Mouse (Mus musculus): ENCODE data around the gene Ier2. TPM values are rescaled to one million over a fixed set of nuclear protein-coding genes. Genes with fewer than 3 reads are reported as not detected.

The Ier2 gene
- polyA plus RNA-seq, 1 experiment from 2014 or later, result 20.1 TPM

GRCm38 (mm10) chr8:84699861-84700322 is 37.2 kb upstream of the Ier2 start:
- peaks cover 39% of the 10 kb centered on the region for H3K27me3 ChIP-seq (ENCODE audit: control insufficient read depth, insufficient read depth, low read length)
- no peak for DNase-seq (ENCODE audit: low spot score)
- no peaks in the 10 kb centered on the region for H3K9me3 ChIP-seq (ENCODE audit: control insufficient read depth, low read length)
- H3K27ac ChIP-seq, result peak overlapping the region; percentile 44; the same call in 1 of the 2 replicates
- peaks cover 46% of the 10 kb centered on the region for H3K36me3 ChIP-seq (replicated peaks; ENCODE audit: control insufficient read depth, insufficient read depth)
- H3K9ac ChIP-seq, result no peak overlapping the region
- no peak overlapping the region for H3K4me2 ChIP-seq (replicated peaks)
- ATAC-seq (ENCODE audit: low FRiP score), result no peak
- peaks cover 9% of the 10 kb centered on the region; the same call in 1 of the 2 replicates for H3K4me1 ChIP-seq (replicated peaks; ENCODE audit: control insufficient read depth, insufficient read depth, low read length)
- no peak overlapping the region for H3K4me3 ChIP-seq (replicated peaks; ENCODE audit: low read length)
- 62% methylated on average over 7 of the region's 7 CpGs for WGBS

DNA sequence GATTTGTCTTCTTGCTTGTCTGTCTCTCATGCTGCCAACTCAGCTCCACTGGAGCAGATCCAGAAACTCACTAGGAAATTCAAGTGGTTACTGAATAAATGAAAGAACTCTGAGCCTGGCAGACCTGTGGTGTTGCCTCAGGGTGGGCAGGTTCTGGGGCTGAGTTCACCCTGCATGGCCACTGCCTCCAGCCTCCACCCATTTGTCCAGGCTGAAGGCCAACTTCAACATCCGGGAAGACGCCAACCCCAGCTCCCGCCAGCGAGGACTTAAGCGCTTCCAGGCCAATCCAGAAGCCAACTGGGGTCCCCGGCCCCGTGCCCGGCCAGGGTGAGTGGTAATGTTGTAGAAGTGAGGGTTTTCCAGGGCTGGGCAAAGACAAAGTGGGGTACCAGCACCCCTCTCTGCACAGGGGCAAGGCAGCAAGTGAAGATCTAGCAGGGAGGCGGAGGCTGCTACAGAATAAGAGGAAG is 36.3 kb upstream of the Ier2 start:
- H3K27ac ChIP-seq, result no peak overlapping the region
- 84% methylated on average over 9 of the region's 9 CpGs for WGBS
- H3K4me1 ChIP-seq (replicated peaks; ENCODE audit: control insufficient read depth, insufficient read depth, low read length), result peaks cover 4% of the 10 kb centered on the region; the same call in 1 of the 2 replicates
- peaks cover 31% of the 10 kb centered on the region for H3K27me3 ChIP-seq (ENCODE audit: control insufficient read depth, insufficient read depth, low read length)
- H3K36me3 ChIP-seq (replicated peaks; ENCODE audit: control insufficient read depth, insufficient read depth), result peaks cover 53% of the 10 kb centered on the region
- no peak overlapping the region for H3K4me3 ChIP-seq (replicated peaks; ENCODE audit: low read length)
- H3K9me3 ChIP-seq (ENCODE audit: control insufficient read depth, low read length), result no peaks in the 10 kb centered on the region
- no peak for DNase-seq (ENCODE audit: low spot score)
- H3K9ac ChIP-seq, result no peak overlapping the region
- no peak for ATAC-seq (ENCODE audit: low FRiP score)
- H3K4me2 ChIP-seq (replicated peaks), result no peak overlapping the region

GRCm38 (mm10) chr8:84698288-84698687 is 35.6 kb upstream of the Ier2 start:
- Histone ChIP-seq H3K36me3 (replicated peaks; ENCODE audit: control insufficient read depth, insufficient read depth) (peaks cover 59% of the 10 kb centered on the region), H3K9me3 (ENCODE audit: control insufficient read depth, low read length) (no peaks in the 10 kb centered on the region), H3K27ac (no peak overlapping the region), H3K4me1 (replicated peaks; ENCODE audit: control insufficient read depth, insufficient read depth, low read length) (no peaks in the 10 kb centered on the region), H3K27me3 (ENCODE audit: control insufficient read depth, insufficient read depth, low read length) (peaks cover 25% of the 10 kb centered on the region), H3K4me3 (replicated peaks; ENCODE audit: low read length) (no peak overlapping the region), H3K4me2 (replicated peaks) (no peak overlapping the region), H3K9ac (no peak overlapping the region)
- no peak for ATAC-seq (ENCODE audit: low FRiP score)
- DNase-seq (ENCODE audit: low spot score), result no peak
- WGBS, result 93% methylated on average over 5 of the region's 5 CpGs

GRCm38 (mm10) chr8:84697166-84698130 is 34.8 kb upstream of the Ier2 start:
- Histone ChIP-seq H3K9me3 (ENCODE audit: control insufficient read depth, low read length) (no peaks in the 10 kb centered on the region), H3K27ac (no peak overlapping the region), H3K9ac (no peak overlapping the region), H3K4me2 (replicated peaks) (no peak overlapping the region), H3K4me1 (replicated peaks; ENCODE audit: control insufficient read depth, insufficient read depth, low read length) (no peaks in the 10 kb centered on the region), H3K27me3 (ENCODE audit: control insufficient read depth, insufficient read depth, low read length) (peaks cover 16% of the 10 kb centered on the region), H3K4me3 (replicated peaks; ENCODE audit: low read length) (no peak overlapping the region), H3K36me3 (replicated peaks; ENCODE audit: control insufficient read depth, insufficient read depth) (peaks cover 68% of the 10 kb centered on the region)
- 90% methylated on average over 14 of the region's 14 CpGs for WGBS
- DNase-seq (ENCODE audit: low spot score), result no peak
- ATAC-seq (ENCODE audit: low FRiP score), result no peak

GRCm38 (mm10) chr8:84695140-84695539 is 32.5 kb upstream of the Ier2 start:
- H3K27me3 ChIP-seq (ENCODE audit: control insufficient read depth, insufficient read depth, low read length), result no peaks in the 10 kb centered on the region
- no peak overlapping the region for H3K9ac ChIP-seq
- no peak overlapping the region for H3K27ac ChIP-seq
- H3K4me3 ChIP-seq (replicated peaks; ENCODE audit: low read length), result no peak overlapping the region
- no peak overlapping the region for H3K4me2 ChIP-seq (replicated peaks)
- ATAC-seq (ENCODE audit: low FRiP score) (no peak), DNase-seq (ENCODE audit: low spot score) (no peak)
- no peaks in the 10 kb centered on the region for H3K9me3 ChIP-seq (ENCODE audit: control insufficient read depth, low read length)
- 94% methylated on average over 6 of the region's 6 CpGs for WGBS
- H3K4me1 ChIP-seq (replicated peaks; ENCODE audit: control insufficient read depth, insufficient read depth, low read length), result peaks cover 2% of the 10 kb centered on the region; the same call in 1 of the 2 replicates
- peaks cover 76% of the 10 kb centered on the region for H3K36me3 ChIP-seq (replicated peaks; ENCODE audit: control insufficient read depth, insufficient read depth)

- H3K27ac ChIP-seq, result no peak overlapping the region
- H3K27me3 ChIP-seq (ENCODE audit: control insufficient read depth, insufficient read depth, low read length), result no peaks in the 10 kb centered on the region
- 82% methylated on average over 4 of the region's 4 CpGs for WGBS
- H3K9me3 ChIP-seq (ENCODE audit: control insufficient read depth, low read length), result no peaks in the 10 kb centered on the region
- H3K4me1 ChIP-seq (replicated peaks; ENCODE audit: control insufficient read depth, insufficient read depth, low read length), result peaks cover 13% of the 10 kb centered on the region; the same call in 1 of the 2 replicates
- H3K4me2 ChIP-seq (replicated peaks), result no peak overlapping the region
- peaks cover 63% of the 10 kb centered on the region for H3K36me3 ChIP-seq (replicated peaks; ENCODE audit: control insufficient read depth, insufficient read depth)
- no peak for DNase-seq (ENCODE audit: low spot score)
- no peak overlapping the region for H3K4me3 ChIP-seq (replicated peaks; ENCODE audit: low read length)
- no peak for ATAC-seq (ENCODE audit: low FRiP score)
- no peak overlapping the region for H3K9ac ChIP-seq
Observed at GRCm38 (mm10) chr8:84693332-84693731, 30.7 kb upstream of the Ier2 start.

DNA sequence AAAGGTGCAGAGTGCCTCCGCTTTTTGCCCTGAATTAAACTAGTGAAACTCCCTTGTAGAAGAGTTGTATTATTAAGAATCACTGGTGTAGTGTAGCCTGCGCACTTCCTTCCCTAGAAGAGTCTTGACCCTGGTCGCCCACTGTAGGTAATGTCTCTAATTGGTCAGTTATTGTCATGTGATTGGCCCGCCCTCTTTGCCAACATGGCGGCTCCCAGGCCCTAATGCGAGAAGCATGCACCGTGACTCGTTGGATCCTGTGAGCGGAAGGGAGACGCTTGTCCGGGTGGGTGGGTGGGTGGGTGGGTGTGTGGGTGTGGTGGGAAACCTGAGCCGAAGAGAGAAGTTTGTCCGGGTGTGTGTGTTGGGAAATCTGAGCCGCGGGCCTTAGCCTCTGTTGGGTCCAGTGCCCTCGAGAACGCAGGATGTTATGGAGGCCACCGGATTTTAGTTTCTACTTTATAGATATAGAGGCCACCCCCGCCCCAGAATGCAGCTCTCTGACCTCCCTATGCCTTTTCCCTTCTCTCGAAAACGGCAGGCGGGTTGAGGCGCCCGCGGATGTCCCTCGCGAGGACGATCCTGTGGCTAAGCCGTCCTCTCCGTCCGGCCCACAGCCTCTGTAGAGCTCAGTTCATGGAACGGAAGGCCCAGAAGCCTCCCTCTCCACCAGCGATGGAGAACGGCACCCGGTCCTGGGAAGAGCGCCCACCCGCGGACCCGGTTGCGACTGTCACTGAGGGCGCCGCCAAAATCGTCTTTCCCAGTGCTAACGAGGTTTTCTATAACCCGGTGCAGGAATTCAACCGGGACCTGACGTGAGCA is 26.7 kb upstream of the Ier2 start:
- DNase-seq (ENCODE audit: low spot score), result peak; percentile 85
- Histone ChIP-seq H3K9me3 (ENCODE audit: control insufficient read depth, low read length) (no peaks in the 10 kb centered on the region), H3K4me2 (replicated peaks) (peak overlapping the region; percentile 94), H3K27me3 (ENCODE audit: control insufficient read depth, insufficient read depth, low read length) (no peaks in the 10 kb centered on the region), H3K36me3 (replicated peaks; ENCODE audit: control insufficient read depth, insufficient read depth) (peaks cover 24% of the 10 kb centered on the region), H3K27ac (no peak overlapping the region; the same call in 1 of the 2 replicates), H3K4me1 (replicated peaks; ENCODE audit: control insufficient read depth, insufficient read depth, low read length) (peaks cover 41% of the 10 kb centered on the region), H3K9ac (peak overlapping the region; percentile 69), H3K4me3 (replicated peaks; ENCODE audit: low read length) (peak overlapping the region; percentile 67)
- ATAC-seq (ENCODE audit: low FRiP score), result peak; percentile 89
- WGBS, result under 1% methylated on average over 47 of the region's 47 CpGs

DNA sequence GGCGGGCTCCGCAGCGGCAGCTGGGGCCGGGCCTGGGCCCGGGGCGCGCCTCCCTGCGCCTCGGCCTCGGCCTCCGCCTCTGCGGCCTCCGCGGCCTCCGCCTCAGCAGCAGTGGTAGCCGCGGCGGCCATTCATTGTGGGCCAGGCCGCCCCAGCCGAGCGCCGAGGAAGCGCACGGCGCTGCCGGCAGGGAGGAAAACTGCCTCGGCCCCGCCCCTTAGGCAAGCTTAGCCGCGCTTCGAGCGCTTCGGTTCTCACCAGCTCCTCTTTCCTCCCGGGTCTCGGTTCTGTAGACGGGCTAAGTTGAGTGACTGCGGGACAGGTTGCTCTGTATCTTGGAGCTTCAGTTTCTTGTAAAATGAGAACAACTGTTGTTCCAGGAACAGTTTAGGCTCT is 25.1 kb upstream of the Ier2 start, which contains the start of gene Nacc1:
Gene Nacc1, minus strand, starts transcription at position 158 of the 396 bp plus-strand sequence.
- Histone ChIP-seq H3K4me3 (replicated peaks; ENCODE audit: low read length) (peak within 1 kb of the TSS; percentile 100), H3K4me2 (replicated peaks) (peak within 1 kb of the TSS; percentile 94), H3K9me3 (ENCODE audit: control insufficient read depth, low read length) (no peaks in the 10 kb centered on the region), H3K27ac (peak within 1 kb of the TSS; percentile 91), H3K4me1 (replicated peaks; ENCODE audit: control insufficient read depth, insufficient read depth, low read length) (peaks cover 41% of the 10 kb centered on the region), H3K9ac (peak within 1 kb of the TSS; percentile 100), H3K27me3 (ENCODE audit: control insufficient read depth, insufficient read depth, low read length) (no peaks in the 10 kb centered on the region), H3K36me3 (replicated peaks; ENCODE audit: control insufficient read depth, insufficient read depth) (peaks cover 13% of the 10 kb centered on the region)
- DNase-seq (ENCODE audit: low spot score) (peak; percentile 89), ATAC-seq (ENCODE audit: low FRiP score) (peak; percentile 80)
- 0% methylated on average over 37 of the region's 37 CpGs for WGBS

Measured in hindbrain, embryonic 14.5 days (tissue).